Mouse (Mus musculus) thymus, postnatal 36 days (tissue): Measurements from ENCODE around the gene Wdr45.
"Not testable (repeated sequence)": the region's sequence is repeated elsewhere in the genome, so short reads cannot be mapped to it uniquely, and the experiment has no call there.

Source experiments
- DNase-seq, 2 experiments: peaks; one replicate each; pipeline ENCODE4 v3.0.0; 2022; ENCODE audit warnings: mixed read lengths in 2 of 2

Gene Wdr45

DNA sequence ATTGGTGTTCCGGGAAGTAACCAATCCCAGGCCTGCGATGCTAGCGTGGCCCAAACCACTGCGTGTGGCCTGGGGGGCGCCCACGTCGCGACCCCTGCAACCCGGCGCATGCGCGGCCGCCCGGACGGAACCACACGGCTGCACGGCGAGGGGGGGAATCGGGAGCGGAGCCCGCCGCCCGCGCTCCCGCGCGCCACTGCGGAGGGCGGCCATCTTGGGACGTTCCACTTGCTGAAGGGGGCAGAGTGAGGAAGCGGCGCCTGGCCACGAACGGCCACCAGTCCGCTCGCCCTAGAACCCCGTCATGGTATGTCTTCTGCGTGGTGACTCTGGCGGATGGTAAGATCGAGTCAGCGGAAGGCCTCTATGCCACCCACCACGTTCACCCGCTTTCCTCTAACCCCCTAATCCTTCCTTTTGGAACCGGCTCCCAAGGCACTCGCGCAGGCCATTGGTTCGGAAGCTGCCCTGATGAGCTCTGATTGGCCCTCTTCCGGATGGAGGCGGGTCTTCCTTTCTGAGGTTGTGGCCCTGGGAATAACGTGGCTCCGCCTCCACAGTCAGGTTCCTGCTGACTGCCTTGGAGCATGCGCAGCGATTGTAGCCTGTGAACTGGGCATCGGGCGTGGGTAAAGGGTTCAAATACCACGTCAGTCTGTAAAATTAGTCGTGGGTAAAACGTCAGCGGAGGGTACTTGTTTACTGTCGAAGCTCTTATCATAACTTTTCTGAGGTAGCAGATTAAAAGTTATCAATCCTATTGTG, at the start of gene Wdr45:
Gene Wdr45, plus strand, starts transcription at position 199 of the 765 bp plus-strand sequence.
- DNase-seq, result peak; percentile 87 to 93

- DNase-seq, result no peak
These were observed 49.3 kb upstream of the Wdr45 start for GRCm38 (mm10) chrX:7664791-7665190.

DNA sequence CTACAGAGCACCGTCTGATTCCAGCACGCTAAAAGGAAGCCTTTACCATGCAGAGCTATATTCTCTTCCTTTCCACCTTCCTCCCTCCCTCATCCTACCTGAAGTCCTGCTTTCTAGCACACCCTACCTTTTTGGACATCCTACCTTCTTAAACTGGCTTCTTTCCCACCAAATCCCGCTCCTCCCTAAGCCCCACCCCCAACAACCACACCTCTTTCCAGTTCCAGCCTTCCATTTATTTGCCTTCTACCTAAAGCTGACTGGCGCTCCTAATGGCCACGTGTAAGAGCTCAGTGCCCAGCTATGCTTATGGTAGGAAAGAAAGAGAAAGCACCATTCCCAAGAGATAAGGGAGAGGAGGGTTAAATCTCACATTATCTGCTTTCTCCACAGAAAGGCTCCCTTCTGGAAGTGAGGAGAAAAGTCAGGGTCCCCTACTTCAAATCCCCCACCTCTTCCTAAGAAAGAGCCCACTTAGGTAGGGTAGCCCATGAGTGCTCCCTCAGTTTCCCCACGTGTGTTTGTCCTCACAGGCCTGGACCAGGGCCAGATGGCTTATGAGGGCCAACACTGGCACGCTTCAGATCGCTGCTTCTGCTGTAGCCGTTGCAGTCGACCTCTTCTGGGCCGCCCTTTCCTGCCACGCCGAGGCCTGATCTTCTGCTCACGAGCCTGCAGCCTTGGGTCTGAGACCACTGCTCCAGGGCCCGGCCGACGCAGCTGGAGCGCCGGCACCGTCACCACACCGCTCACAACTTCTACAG, 48.2 kb upstream of the Wdr45 start:
- no peak for DNase-seq

- DNase-seq, result peak; percentile 49 to 64
These were observed 43.7 kb upstream of the Wdr45 start for GRCm38 (mm10) chrX:7670390-7670881.

DNA sequence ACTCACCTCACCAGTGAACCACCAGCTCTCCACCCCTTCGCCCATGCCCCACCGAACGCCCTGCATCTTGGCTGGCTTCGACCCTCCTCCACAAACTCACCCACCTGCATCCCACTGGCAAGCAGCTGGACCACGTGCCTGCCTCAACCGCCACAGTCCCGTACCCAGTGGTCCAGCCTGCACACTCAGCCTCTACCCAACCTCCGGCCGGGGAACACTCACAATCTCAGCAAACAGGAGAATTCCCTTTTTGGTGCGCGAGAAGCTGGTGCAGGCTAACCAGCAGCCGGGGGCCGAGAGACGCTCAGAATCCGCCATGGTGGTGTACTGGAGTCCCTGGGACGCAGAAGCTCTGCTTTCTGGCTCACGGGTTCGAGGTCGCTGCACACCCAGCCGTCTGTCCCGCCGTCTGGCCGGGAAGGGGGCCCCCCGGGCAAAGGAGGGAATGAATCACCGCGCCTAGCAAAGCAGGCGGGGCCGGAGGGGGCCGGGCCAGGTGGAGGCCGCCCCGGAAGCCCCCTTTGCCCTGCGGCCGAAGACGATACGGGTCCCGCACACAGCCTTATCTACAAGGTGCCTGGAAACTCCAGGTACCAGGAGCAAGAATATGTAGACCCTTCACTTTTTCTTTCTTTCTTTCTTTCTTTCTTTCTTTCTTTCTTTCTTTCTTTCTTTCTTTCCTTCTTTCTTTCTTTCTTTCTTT, 43.1 kb upstream of the Wdr45 start, which contains the start of gene Plp2:
Gene Plp2, minus strand, starts transcription at position 470 of the 703 bp plus-strand sequence.
- peak; percentile 45 to 65 for DNase-seq

GRCm38 (mm10) chrX:7672739-7673138, 41.4 kb upstream of the Wdr45 start:
- no peak for DNase-seq

- peak; percentile 34 to 57 for DNase-seq
These were observed 40.4 kb upstream of the Wdr45 start for GRCm38 (mm10) chrX:7673578-7674281.

- peak; percentile 42 to 55 for DNase-seq
These were observed 39.7 kb upstream of the Wdr45 start for GRCm38 (mm10) chrX:7674284-7675000.

- DNase-seq, result no peak
These were observed 39.1 kb upstream of the Wdr45 start for GRCm38 (mm10) chrX:7675001-7675380.

DNA sequence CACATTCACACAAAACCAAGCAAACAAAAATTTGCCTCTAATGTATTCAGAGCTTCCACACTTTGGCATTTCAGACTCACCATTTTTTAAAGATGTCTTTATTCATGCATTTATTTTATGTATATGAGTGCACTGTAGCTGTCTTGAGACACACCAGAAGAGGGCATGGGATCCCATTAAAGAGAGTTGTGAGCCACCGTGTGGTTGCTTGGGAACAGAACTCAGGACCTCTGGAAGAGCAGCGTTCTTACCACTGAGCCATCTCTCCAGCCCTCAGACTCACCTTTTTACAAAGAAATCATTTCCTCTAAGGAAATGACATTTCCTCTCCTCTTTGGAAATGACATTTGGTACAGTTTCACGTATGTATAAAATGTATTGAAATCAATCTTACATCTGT, 35.1 kb upstream of the Wdr45 start:
- DNase-seq, result no peak

GRCm38 (mm10) chrX:7679405-7680056, 34.6 kb upstream of the Wdr45 start:
- peak; percentile 86 to 88 for DNase-seq

GRCm38 (mm10) chrX:7680057-7680412, 34.1 kb upstream of the Wdr45 start:
- DNase-seq, result no peak

DNA sequence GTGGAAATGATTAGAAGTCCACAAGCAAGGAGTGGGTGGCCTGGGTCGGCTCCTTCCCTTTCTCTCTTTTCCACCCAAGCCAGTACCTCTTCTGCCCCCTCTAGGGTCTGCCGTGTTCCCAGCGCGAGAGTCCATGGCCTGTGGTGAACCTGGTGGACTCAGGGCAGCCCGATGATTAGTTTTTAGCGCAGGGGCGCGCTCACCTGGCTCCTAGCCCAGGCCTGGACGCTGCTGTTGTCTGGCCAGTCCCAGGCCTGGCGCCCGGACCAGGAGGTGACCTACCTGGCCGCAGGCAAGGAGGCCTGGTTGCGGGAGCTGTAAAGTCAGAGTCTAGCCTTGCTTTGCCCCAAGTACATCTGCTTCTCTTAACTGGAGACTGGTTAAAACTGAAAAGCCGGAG, 33.3 kb upstream of the Wdr45 start, which contains the start of gene Magix:
Gene Magix, minus strand, starts transcription at position 388 of the 400 bp plus-strand sequence.
- DNase-seq, result no peak

DNA sequence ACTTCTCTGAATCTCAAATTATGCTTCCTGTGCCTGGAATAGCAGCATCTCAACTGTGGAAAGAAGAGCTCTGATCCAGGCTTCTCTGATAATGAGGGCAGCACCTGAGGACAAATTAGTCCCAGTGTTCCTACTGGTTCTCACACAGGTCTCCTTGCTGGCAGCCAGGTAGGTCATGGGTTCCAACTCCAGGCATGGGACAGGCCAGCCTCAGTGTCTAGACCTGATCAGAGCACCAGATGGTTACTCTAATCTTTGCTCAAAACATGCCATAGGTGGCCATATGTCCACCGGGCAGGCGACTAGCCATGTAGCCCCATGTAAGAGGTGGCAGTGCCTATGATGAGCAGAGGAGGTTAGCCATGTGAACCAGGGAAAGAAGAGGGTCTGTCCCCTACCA, 25.8 kb upstream of the Wdr45 start:
- DNase-seq, result no peak

- DNase-seq, result no peak
These were observed 23.6 kb upstream of the Wdr45 start for GRCm38 (mm10) chrX:7690486-7690885.

DNA sequence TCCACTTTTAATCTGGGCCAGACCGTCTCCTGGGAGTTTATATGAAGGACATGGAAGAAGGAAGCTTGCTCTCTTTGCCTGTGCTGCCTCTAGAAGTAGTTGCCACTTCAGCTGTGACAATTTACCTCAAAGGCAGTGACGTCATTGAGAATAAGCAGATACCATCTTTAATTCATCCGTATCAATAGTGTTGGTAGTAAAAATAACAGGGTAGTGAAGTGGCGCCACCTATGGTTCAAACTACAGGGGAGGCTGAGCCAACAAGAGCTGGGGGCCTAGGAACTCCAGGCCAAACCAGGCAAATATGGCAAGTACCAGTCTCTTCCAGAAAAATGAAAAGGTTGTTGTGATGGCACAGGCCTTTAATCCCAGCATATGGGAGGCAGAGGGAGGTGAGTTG, 21.3 kb upstream of the Wdr45 start:
- peak; percentile 22 to 29 for DNase-seq

- DNase-seq, result no peak
These were observed 17.6 kb upstream of the Wdr45 start for GRCm38 (mm10) chrX:7696520-7696919.

DNA sequence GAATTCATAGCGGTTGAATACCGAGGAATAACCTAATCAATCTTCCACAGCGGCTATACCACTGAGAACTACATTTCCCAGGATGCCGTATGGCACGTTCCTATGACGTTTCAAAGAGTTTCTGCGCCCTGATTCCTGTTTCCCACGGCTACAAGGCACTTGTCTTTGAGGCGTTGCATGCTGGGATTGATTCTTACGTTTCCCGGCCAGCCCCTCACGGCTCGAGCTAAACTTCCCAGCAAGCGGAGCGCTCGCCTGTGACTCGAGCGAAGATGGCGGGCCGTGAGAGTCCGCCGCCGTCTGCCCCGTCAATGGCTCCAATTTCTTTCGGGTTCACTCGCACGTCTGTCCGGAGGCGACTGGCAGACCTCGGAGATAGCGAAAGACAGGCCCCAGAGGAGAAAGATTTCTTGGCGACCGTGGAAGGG, 17.2 kb upstream of the Wdr45 start, which contains the start of gene Gpkow:
Gene Gpkow, plus strand, starts transcription at position 178 of the 428 bp plus-strand sequence.
- DNase-seq, result peak; percentile 68 to 85

DNA sequence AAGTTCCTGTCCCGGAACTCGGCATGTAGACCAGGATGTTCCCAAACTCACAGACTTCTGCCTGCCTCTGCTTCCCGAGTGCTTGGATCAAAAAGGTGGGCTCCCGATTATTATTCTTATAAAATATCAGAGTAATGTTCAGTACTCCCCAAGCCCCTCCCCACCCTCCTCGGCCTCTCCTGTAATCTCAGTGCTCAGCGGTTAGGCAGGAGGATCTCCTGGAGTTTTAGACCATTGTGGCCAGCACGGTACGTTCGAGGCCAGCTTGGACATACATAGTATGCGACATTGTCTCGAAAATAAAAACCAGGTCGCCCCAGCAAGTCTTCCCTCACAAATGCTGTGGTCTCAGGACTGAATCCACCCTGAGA, 384 bp upstream of the Wdr45 start:
- not testable (repeated sequence) for DNase-seq

- not testable (repeated sequence) for DNase-seq
These were observed 1.9 kb downstream of the Wdr45 start for GRCm38 (mm10) chrX:7716058-7716457.
